Mouse (Mus musculus) 416B (cell line): ENCODE measurements at regions not wholly inside any gene's neighbourhood (a gene's known extent, or its start where the extent isn't known, plus 50 kb on each side); places are given as distances from the start of the nearest gene placed in this dataset.

Experiments used
- DNase-seq: peaks from one replicate; pipeline ENCODE4 v3.0.0; 2011; ENCODE audit warnings: low read depth

DNA sequence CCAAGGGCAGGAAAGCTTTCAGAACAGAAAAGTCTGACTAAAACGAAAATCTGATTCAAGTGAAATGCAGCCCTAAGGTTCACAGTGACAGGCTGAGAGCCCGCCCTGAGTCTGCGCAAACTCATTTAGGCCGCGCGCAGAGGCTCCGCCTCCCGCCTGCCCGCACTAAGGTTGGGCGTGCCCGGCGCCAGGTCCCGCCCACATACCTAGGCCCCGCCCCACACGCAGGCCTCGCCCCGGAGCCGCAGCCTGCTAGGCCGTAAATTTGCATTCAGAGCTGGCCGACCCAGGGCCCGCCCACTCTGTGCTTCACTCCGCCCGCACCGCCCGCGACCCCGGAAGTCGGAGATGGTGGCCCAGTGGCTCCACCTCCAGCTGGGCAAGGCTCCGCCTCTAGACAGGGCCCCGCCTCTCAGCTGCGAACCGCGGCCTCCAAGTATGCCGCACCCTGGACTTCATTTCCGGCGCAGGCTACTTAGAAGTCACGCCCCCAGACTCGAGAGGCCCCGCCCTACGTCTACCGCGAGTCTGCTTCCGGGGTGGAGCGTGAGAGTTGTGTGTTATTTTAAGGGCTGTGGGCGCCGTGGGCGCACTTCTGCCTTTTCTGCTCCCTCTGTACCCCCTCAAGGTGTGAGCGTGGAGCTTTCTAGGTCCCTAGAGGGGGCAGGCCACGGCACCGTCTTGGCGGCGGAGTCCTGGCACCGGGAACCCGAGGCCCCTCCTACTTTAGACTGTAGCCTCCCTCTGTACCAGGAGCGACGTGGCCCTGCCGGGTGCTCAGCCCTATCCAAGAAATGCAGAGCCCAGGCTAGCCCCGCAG lies 52.3 kb upstream of the Wnt7b start:
- peak; percentile 100 for DNase-seq

DNA sequence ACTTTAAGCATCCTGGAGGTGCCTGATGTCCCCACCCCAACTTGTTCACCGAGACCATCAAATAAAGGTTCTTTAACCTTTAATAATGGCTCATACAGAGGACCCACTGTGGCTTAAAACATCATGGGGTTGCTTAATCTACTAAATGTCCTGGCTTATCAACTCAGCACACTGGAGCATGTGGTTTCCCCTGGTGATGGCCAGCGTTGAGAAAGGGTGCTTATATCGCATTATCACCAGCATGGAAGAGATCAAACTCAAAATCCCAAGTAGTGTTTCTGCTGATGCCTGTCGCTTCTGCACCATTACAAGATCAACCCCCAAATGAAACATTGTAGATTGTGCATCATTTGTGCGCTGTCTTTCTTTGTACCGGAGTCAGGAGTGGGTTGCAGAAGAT lies 53.2 kb upstream of the Wnt7b start:
- peak; percentile 88 for DNase-seq

DNA sequence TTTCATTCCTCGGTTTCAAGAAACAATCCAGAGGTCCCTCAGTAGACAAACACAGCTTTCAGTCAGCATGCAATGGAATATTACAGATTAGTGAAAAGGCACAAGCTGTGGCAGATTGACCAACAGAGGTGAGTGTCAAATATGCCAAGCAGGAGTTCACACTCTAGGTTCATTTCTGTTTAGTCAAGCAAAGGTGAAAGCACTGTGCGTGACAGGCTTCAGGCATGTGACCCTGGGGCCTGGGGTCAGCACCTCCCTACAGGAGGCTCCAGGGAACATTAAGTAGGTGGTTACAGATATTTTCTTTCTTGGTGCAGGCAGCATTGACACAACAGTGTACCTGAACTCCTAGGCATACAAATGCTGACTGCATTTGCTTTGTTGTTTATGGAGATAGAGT lies 57.3 kb upstream of the Wnt7b start:
- DNase-seq = no peak

DNA sequence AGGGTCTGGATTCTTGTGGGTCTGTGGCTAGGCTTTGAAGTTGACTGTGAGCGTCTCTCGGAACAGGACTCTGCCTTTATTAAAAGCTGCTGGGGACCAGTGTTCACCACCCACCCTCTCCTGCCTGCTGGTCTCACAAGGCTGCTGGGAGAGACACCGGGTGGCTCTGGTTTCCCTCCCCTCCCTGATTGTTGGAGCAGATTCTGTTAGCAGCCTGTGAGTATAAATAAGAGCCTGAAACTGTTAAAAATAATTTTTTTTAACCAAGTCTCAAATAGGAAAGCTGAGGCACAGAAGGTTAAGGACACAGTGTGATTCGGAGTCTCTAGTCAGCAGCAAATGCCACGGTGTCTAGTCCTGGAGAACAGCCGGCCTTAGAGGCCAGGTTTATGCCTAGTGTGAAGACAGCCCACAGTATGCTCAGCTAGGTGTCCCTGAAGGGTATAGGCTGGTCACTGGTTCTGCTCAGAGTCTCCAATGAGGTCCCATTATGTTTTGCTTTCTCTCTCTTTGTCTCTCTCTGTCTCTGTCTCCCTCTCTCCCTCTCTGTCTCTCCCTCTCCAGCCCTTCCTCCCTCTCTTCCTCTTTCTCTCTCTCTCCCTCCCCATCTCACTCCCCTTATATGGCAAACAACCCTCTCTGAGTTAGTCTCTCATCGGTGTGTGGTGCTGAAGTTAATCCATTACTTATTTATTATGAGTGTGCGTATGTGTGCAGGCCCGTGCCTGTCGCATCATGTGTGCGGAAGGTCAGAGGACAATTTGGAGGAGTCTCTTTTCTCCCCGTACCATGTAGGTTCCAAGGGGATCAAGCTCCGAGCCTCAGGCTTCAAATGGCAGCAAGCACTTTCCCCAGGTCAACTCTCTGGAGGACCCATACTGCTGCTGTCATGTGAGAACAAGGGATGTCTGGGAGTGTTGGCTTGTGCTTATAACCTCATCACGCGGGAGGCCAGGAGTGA lies 59.1 kb upstream of the Wnt7b start:
- no peak for DNase-seq

DNA sequence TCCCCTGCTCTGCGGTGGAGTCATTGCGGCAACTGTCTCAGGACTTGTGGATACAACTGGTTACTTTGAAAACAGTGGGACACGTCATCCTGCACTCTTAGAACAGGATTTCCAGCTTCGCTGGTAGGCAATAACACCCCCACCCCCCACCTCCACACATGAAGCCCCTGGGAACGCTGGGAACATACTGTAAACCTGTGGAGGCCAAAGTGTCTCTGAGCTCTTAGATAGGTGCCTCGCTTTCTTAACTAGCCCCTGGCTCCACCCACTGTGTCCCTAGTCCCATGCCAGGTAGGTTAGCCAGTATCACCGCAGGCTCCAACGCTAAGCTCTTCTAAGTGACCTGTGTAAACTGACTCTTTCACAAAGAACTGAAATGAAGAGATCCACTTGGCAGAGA lies 63.1 kb upstream of the Wnt7b start:
- DNase-seq = no peak

DNA sequence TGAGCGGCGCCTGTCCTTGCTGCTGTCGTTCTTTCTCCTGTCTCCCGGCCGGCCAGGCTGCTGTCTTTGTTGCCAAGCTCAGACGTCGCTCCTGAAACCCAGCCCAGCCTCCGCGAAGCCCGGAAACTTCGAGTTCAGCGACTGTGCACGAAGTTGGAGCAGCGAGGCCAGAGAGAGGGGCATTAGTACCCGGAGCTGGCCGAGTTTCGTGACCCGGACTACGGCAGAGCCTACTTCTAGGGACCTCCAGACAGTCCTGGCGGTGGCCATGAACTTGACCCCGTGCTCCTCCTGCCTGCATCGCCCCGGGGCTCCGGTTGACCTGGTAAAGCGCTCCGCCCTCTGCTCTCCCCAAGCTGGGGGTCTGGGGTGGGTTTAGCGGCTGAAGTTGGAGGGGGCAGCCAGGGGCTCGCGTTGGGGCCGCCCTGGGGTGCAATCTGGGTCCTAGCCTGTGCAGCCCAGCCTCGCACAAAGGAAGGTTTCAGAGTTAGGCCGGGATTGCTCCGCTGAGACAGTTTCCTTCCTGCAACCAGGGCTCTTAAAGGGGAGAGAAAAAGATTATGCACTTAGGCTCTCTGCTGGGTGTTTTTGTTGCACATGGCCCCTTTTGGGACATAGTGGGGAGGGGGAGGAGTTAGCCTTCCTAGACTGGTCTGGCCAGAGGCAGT lies 63.8 kb upstream of the Wnt7b start:
- DNase-seq = peak; percentile 58

DNA sequence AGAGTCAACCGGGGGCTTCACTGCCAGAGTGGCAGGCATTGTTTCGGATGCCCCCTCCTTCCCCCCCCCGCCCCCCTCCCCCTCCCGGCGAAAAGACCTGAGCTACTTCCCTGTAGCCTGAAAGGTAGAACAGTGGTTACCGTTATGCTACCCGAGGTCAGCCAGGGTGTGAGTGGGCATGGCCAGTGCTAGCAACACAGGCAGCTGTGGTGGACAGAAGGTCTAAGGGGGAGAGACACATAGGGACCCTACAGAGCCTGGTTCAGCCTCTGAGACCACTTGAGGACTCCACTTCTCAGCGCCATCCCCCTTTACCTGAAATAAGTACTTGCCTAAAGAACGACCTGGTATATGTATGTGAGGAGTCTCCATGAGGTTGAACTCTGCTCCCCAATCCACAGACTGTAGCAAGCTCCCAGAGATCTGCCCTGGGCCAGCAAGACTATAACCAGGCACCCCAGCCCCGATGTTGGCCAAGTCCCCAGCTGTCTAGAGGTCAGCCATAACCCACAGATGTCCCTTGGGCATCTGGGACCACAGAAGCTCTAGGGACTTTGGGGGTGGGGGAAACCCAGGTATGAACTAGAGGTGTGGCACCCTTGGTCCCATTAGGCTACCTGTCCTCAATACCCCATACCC lies 64.5 kb upstream of the Wnt7b start:
- no peak for DNase-seq

DNA sequence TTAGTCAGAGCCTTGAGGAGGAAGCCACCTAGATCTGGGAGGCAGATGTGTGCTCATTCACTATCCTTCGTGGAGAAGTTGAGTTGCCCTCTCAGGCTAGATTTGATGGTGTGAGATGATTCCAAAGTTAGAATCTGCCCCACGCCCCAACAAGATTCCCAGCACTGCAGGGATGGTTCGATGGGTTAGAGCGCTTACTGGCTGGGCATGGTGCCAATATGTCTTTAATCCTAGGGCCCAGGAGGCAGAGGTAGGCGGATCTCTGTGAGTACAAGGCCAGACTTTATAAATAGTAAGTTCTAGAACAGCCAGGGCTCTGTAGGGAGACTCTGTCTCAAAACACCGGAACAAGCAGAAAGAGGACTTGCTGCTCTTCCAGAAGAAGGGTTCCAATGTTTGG lies 65.3 kb upstream of the Wnt7b start:
- peak; percentile 34 for DNase-seq

DNA sequence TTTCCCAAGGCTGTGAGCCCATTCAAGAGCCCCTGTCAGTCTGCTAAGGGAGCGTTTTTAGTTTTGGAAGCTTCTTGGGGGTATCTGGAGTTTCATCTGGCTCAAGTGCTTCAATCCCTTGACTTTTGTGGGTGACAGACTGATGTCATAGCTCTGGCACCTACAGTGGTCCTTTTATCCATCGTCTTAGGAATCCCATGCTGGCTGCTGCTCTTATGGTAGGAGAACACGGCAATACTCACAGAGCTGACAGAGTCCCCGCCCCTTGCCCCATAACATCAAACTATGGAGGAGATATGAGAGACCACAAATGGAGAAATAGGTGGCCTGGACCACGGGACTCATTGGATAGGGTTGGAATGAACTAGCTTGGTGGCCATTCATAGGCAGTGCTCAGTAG lies 68.0 kb upstream of the Wnt7b start:
- no peak for DNase-seq

DNA sequence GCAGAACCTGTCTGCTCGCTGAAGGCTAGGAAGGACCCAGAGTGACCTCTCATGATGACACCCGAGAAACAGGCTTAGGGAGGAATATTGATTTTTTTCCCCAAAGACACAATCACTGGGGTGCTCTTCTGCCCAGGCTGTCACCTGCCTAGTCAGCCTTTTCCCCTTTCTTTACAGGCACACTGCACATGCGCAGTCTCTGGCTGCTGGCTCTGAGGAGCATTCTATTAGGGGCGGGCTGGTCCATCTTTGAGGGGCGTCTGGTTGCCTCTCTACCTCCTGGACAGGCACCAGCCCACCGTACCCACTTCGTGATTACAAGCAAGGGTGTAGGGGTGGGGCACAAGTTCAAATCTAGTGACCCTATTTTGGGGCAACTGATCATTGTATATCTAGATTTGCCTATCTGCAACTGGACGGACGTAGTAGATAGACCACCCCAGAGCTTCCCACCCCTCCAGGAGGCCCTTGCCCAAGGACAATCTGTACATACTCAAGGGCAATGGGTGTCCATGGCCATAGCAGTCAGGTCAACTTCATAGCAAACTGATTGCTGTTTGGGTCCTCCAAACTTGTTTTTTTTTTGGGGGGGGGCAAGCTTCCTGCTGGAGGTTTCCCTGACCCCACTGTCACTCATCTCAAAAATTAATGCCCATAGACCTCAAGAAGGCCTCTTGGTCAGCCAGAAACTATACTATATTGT lies 69.6 kb upstream of the Wnt7b start:
- DNase-seq = no peak

DNA sequence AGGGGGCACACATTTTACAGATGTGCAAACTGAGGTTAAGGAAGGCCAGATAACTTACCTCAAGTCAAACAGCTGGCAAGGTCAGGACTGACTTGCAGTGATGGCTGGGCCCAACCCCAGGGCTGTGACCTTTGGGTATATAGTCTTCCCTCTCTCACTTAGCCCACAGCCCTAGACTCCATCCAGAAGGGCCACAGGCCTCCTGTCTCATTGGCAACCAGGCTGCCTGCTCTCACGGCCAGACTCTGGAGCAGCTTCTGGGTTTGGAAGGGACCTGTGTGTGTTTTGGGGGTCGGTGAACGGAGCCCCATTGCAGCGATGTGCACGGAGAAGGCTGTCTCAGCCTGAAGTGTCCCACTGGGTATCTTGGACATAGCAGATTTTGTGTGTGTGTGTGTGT lies 70.2 kb upstream of the Wnt7b start:
- no peak for DNase-seq

DNA sequence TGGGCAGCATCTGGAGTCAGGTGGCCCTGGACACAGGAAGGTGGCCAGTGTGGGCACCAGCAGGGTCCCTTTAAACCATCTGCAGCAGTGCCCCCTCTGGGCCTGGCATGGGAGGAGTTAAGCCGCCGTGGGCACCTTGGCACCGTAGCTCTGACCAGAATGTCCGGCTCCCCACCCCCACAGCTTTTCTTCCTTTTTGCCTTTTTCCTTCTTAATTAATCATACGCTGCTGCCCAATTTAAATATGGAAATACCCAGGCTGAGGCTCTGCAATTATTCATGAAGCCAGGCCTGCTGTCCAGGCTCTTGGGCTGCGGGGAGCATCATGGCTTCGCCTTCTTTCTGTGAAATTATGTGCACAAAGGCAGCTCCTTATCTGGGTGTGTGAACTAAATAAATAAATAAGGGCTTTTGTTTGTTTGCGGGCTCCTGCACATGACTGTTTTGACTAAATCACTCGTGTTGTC lies 70.6 kb upstream of the Wnt7b start:
- peak; percentile 42 for DNase-seq

DNA sequence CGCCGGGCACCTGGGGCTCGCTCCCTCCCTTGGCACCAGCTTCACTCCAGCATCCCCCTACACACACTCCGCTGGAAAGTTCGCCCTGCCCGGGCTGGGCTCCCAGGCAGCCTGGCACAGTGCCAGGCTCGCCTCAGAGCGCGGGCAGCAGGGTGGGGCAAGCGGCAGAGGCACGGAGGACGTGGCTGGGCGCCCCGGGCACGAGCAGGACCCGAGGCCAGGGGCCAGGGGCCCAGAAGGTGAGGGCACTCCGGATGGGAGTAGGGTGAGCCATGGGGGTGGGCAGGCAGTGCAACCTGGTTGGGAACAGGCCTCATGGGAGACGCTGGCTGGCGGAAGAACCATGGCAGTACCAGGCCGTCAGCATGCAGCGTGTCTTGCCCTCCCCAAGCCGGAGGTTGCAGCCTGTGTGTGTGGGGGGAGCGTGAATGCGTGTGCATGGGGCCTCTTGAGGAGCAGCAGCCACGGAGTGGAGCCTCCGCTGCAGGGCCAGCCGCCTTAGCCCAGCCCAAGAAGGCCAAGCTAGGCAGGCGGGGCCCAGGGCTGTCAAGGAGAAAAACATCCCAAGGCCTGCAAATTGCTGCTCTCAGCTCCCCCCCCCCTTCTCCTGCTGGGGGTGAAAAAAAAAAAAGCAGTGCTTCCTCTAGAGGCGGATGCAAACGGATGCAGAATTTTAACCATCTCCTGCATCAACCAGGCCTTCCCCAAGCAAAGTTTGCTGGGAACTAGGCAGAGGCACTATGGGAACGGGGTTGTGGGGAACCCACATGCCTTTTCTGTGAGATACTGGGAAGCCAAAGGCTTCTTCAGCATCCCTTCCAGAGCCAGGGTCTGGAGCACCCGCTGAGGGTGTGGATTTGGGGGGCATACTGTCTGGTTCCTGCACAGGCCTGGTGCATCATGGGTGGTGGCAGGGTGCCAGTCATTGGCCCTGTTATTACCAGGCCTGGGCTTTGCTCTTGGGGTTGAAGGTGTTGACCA lies 71.4 kb upstream of the Wnt7b start:
- peak; percentile 97 for DNase-seq

DNA sequence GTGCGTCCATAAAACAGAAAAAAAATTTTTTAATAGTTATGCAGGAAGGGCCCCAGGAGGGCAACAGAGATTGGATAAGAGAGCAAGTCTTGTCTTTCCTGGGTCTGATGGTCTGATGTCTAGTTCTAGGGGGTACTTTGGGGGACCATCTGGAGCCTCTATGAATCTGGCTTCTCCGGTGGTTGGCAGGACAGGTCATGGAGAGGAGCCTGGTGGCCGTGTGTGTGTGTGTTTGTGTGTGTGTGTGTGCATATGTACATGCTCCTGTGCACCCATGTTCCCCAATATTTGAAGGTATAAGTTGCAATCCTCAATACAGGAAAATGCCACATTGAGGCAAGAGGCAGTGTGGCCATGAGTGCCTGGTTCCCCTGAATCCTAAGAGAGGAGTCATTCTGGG lies 72.5 kb upstream of the Wnt7b start:
- DNase-seq = peak; percentile 21

DNA sequence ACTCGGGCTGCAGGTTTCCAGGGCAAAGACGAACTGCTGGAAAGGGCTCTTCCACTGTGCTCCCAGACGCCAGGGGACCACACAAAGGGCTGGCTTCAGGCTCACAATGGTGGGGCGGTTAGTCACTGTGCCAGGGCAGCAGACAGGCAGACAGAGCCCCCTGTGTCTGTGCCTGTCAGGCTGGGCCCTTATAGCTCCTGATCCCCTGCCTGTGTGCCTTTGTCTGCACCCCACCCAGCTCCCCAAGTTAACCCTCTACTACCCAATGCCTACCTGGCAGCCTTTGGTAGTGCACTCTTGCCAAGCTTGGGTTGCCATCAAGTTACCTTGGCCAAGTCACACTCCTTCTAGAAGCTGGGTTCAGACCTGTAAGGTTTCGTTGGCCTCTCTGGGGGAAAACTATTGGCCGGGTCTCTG lies 73.5 kb upstream of the Wnt7b start:
- DNase-seq = no peak

DNA sequence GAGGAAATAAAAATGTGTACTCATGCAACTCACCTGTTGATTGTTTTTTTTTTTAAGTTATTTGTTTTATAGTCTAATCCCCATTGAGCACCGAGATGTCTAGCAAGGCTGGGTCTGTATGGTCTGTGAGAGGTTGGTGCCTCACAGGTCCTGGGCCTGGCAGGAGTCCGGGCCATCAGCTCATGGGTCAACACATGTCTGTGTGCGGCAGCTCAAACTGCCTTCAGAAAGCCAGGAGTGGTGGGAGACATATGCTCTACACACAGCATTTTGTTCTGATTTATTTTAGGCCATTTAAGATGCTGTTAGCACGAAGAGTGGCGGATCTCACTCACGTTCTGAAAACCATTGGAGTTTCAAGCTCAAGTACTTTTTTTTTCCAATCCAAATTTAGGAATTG lies 74.6 kb upstream of the Wnt7b start:
- DNase-seq = no peak

DNA sequence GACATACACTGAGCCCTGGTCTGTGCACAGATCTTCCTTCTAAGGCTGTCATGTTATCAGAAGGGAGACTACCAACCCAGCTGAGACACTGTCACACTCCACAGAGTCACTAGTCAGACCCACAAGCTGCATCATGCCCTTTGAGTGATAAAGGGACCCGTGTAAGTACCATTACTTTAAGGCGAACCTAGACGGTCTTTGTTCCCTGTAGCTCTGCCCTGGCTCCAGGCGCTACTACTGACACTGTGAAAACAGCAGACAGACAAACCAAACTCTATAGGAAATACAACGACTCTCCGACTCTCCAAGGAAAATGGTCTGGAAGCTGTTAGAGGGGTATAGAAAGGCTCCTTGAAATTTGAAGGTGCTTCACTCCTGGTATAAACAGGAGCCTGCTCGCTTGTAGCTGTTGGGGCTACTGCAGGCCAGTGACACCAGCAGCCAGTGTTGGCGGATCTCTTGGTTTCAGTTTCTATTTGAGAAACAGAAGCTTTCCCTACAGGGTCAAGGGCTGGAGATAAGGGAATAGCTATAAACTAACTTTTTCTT lies 75.2 kb upstream of the Wnt7b start:
- DNase-seq = peak; percentile 76

DNA sequence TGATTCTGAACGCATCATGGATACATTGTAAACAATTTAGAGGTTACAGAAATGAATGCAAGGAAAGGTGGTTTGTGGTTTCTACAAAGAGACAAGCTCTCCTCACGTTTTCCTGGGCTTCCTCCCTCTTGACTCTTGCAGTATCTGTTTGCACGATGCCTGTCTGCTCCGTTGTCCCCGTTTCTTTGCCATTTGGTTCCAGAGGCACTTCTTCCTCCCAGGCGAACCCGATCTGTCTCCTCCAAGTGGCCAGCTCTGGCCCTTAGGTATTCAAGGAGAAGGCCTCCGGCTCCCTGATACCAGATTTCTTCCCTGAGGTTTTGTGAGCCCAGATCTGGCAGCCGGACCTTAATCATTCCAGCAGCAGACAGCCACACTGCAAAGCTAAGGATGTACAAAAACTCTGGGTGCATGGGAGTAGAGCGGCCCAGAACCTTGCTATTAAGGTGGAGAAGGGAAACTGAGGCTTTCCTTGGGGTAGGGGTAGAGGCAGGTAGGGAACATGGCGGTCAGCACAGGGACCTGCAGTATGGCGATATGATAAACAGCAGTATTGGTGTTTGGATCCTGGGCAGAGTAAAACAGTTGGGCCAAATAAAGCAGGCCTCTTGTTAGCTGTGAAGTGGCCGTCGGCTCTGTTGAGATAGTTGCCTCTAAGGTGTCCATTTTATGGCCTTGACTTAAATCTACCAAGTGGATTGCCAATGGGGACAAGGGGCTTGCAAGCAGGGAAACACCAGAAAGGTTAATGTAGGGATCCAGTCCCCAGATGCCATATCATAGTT lies 76.0 kb upstream of the Wnt7b start:
- DNase-seq = no peak
